Mouse (Mus musculus): ENCODE measurements at regions not wholly inside any gene's neighbourhood (a gene's known extent, or its start where the extent isn't known, plus 50 kb on each side); places are given as distances from the start of the nearest gene placed in this dataset.

- TF ChIP-seq CTCF (IDR thresholded peaks at IDR 0.05; ENCODE audit: low read depth) (no peak), EP300 (optimal IDR thresholded peaks at IDR 0.05) (no peak)
Observed at GRCm38 (mm10) chr10:66172803-66173202, 923.1 kb upstream of the Jmjd1c start.
